Mouse (Mus musculus): ENCODE measurements around the gene Dnm1.

GRCm38 (mm10) chr2:32287923-32288367, 65.2 kb downstream of the Dnm1 start, which contains the start of gene Swi5:
- TF ChIP-seq CTCF (IDR thresholded peaks at IDR 0.05) (no peak), EP300 (IDR thresholded peaks at IDR 0.05) (no peak)

Measured in lung, postnatal 0 days (tissue).